Mouse (Mus musculus) frontal cortex, adult 2 months (tissue): Measurements from ENCODE around the gene Baz2b. TPM values are rescaled to one million over a fixed set of nuclear protein-coding genes. Genes with fewer than 3 reads are reported as not detected.

ENCODE experiments used
- DNase-seq, 2 experiments: peaks; one replicate each; pipeline ENCODE4 v3.0.0; 2022; ENCODE audit warnings: low spot score in 1 of 2; ENCODE audit errors: extremely low spot score in 1 of 2
- polyA plus RNA-seq: library from polyadenylated mRNA; depleted of rRNA; stranded (reverse); fragments of >200 nt; gene quantifications from 2 replicates; pipeline ENCODE4 v1.2.3, GENCODE M21; 2012

The Baz2b gene
- polyA plus RNA-seq, 1 experiment, result 34.7 TPM

DNA sequence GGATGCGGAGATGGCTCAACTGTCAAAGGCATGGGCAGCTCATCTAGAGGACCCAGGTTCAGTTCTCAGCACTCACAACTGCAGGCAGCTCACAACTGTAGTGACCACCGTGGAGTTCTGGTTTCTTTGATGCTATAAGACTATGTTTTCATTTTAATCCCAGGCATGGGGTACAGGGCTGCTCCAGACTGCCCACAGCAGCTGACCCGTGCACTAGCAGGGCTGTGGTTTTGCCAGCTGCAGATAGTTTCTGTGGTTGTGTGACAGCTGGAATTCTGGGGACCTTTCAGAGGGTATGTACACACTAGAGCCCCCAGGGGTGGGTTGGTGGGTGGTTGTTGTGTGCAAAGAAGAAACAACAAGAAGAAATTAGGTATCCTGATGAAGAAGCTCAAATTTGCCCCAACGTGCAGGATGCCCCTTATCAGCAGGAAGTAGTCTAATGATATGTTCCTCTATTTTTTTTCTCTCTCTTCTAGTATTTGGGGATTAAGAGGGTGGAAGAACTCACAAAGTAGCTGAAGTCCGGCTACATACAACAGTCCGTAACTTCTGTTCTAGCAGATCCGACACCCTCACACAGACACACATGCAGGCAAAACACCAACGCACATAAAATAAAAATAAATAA, 6.6 kb downstream of the Baz2b start:
- DNase-seq, result no peak

GRCm38 (mm10) chr2:60200667-60201066, 9.0 kb downstream of the Baz2b start:
- DNase-seq, result peak in 1 of 2 experiments; percentile 61

DNA sequence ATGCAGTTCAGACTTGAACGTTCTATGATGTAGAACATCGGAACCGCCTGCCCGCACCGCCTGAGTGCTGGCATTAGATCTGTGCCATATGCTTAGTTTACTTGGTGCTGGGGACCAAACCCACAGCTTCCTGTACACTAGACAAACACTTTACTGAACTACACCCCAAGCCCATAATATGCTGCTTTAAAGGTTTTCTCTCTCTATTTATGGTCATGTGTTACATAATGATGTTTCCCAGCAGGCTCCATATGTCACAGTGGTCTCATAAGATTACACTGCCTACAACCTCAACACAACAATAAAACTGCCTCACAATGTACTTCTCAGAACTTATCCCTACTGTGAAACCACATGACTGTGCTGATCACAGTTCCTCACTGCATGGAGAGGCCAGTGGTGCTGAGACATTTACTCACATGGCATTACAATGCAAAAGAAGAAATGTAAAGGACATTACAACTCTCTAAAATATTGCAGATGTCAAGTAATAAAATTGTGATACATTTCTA, 9.5 kb downstream of the Baz2b start:
- no peak for DNase-seq

GRCm38 (mm10) chr2:60196841-60197240, 12.8 kb downstream of the Baz2b start:
- no peak for DNase-seq

DNA sequence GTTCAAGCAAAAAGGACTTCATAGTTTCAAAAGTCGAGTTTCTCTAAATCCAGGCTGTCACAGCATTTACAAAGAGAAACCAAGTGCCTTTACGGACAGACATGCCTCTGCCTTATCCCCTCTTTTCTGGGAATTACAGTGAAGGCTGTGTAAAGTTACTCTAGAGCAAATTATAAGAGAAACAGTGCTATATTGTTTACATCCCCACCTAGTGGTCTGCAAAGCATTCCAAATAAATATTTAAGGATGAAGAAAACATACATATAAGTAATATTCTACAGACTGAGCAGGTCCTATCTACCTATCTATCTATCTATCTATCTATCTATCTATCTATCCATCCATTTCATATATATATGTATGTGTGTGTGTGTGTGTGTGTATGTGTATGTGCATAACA, 27.9 kb downstream of the Baz2b start:
- DNase-seq, result no peak

- DNase-seq, result no peak
Observed at GRCm38 (mm10) chr2:60177490-60177889, 32.1 kb downstream of the Baz2b start.

GRCm38 (mm10) chr2:60176087-60176486, 33.6 kb downstream of the Baz2b start:
- DNase-seq, result no peak

DNA sequence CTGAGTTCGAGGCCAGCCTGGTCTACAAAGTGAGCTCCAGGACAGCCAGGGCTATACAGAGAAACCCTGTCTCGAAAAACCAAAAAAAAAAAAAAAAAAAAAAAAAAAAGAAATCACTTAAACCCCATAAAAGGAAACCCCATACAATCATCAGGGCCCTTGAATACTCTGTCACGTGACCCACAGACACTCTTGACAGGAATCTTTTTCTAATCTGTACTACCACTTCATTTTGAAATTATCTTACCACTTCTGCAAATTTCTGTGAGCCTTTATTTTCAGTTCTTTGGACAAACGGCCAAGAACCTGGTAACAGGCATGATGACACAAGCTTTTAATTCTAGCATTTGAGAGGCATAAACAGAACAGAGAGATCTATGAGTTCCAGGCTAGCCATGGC, 34.6 kb downstream of the Baz2b start:
- no peak for DNase-seq

DNA sequence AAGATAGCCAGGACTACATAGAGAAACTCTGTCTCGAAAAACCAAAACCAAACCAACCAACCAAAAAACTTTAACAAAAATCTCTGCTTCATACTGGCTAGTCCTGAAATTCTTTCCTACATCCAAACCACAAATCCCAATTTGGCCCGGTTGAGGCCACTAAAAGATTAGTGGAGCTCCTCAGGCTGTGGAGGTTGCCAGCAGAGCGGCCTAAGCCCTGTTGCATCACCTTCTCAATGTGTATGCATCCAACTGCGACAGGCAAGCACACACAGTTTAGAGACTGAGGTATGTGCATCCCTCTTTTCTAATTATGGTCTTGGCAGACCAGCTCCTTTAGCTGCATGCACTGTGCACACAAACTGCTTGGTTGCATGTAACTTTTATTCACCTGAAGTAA, 36.0 kb downstream of the Baz2b start:
- no peak for DNase-seq

GRCm38 (mm10) chr2:60173190-60173589, 36.4 kb downstream of the Baz2b start:
- no peak for DNase-seq

DNA sequence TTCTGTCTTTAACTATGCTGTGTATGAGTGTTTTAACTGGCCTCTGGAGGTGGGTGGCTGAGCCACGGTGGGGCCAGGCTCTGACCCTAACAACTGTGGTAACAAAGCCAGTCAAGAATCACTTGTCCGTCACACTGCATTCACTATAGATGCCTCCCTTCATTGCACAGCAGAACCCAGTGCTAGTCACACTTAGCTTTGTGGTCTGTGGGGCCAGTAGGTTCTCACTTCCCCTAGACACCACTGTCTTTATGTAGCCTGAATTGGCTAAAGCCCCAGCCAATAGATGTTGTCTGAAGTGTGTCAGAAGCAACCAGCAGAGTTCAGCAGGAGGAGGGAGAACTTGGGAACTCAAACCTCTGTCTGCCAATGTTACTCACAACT, 37.1 kb downstream of the Baz2b start:
- no peak for DNase-seq

GRCm38 (mm10) chr2:60171786-60172530, 37.7 kb downstream of the Baz2b start:
- DNase-seq, result peak in 1 of 2 experiments; percentile 10

GRCm38 (mm10) chr2:60166878-60167277, 42.8 kb downstream of the Baz2b start:
- DNase-seq, result no peak

- no peak for DNase-seq
Observed at GRCm38 (mm10) chr2:60165679-60166078, 44.0 kb downstream of the Baz2b start.

DNA sequence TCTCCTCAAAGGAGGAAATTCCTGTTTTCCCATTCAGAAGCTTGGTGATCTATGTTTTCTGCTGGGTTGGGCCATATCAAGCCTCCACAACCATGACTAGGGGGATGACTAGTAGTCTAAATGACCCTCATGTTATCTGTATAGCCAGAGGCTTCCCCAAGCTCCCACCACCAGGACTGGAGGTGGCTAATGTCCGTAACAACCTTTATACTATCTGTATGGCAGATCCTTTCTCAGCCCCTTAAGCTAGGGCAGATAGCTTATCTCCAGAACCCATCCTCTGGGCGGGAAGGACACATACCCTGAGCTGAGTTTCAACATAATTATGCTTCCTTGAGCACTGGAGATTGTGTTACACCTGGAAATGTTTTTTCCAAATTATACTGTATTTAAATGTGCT, 45.9 kb downstream of the Baz2b start:
- no peak for DNase-seq

DNA sequence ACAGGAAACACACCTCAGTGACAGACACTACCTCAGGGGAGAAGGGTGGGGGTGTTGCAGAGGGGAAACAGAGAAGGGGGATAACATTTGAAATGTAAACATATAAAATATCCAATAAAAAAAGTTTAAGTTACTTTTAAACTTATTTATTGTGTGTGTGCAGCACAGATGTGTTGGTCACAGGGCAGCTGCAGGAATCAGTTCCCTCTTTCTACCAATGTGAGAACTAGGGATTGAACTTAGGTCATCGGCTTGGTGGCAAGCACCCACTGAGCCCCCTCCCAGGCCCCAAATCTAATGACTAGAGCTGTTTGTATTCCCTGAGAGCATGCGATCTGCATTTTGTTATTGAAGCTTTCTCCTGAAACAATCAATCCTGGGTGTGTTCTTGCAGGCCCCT, 57.2 kb downstream of the Baz2b start:
- no peak for DNase-seq

GRCm38 (mm10) chr2:60148651-60149050, 61.0 kb downstream of the Baz2b start:
- no peak for DNase-seq

GRCm38 (mm10) chr2:60147428-60147827, 62.2 kb downstream of the Baz2b start:
- DNase-seq, result no peak

DNA sequence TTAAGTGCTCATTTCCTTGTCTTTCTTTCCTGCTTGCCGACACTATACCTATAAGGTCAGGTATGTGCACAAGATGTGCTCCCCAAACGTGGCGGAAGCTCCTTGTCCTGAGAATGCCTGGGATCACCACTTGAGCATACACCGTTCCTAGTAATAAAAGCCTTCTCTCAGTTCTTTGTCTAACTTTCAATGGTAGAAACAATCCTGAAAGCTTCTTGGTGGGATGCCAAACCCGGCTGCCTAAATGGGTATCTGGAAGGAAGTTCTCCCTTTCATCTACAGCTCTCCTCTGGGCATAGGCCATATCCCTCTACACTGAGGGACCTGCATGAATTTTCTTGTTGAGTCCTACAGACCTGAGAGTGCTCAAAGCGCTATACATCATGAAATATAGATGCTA, 63.9 kb downstream of the Baz2b start:
- peak in 1 of 2 experiments; percentile 37 for DNase-seq

DNA sequence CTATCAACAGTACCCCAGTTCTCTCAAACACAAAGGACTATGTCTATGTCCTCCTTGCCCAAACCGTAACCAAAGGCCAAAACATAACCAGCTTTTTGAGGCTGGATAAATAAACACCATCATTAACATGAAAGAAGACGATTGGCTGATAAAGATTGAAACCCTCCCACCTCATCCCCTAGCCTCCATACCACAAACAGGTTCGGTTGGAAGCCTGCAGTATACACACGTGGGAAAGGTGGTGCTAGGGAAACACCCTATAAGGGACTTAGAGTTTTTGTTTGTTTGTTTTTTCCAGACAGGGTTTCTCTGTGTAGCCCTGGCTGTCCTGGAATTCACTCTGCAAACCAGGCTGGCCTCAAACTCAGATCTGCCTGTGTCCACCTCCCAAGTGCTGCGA, 66.3 kb downstream of the Baz2b start:
- DNase-seq, result no peak

GRCm38 (mm10) chr2:60142281-60142680, 67.4 kb downstream of the Baz2b start:
- no peak for DNase-seq

DNA sequence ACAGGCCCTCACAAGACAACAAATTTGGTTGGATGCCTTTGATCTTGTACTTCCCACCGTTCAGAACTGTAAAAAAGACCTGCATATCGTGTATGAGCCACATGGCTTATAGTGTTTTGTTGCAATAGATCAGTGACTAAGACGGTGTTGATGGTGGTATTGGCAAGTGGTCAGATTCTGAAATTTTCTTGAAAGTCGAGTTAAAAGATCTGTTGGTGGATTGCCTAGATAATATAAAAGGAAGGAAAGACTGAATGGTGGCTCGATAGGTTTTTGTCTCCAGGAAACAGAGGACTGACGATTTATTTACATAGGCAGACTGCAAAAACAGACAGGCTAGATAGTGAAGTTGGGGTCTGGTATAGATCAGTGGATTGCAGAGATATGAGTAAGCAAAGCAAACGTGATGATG, 70.9 kb downstream of the Baz2b start:
- DNase-seq, result no peak
